Mouse (Mus musculus) T-helper 17 cell (primary cell): ENCODE results near the gene Pip5k1b.

ENCODE experiments used
- in situ Hi-C, 2 experiments: fragments of 300-600 bp; cut with MboI, MseI; formaldehyde crosslinking; loops; 1 replicate in 1 of 2; 2 replicates in 1 of 2; pipeline ENCODE4 v1.15.1; 2025; ENCODE audit warnings: high pct_unique_total_duplicates in 2 of 2

Pip5k1b gene

GRCm38 (mm10) chr19:24266046-24266830 is 289.4 kb downstream of the Pip5k1b start:
- in situ Hi-C loops: loop anchor here in 1 of 2 experiments (25.0 kb wide), 1 partner anchor 1129 kb away; the partner anchor contains the start of gene Klf9

DNA sequence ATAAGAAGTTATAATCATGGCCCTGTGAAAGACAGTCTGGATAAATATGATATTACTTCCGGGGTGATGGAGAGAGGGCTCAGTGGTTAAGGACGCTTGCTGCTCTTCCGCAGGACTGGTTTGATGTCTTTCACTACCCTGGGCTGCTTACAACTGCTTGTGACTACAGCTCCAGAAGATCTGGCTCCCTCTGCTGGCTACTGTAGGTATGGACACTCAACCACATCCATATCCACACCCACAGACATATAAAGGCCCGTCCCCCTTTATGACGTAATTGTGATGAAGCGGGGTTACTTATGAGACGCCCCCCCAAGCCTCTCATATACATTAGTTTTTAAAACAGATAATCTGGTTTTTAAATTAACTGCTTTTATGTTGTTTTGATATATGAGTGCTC is 290.7 kb downstream of the Pip5k1b start:
- in situ Hi-C loops: loop anchor here in 1 of 2 experiments (25.0 kb wide), 1 partner anchor 1128 kb away; the partner anchor contains the start of gene Klf9

DNA sequence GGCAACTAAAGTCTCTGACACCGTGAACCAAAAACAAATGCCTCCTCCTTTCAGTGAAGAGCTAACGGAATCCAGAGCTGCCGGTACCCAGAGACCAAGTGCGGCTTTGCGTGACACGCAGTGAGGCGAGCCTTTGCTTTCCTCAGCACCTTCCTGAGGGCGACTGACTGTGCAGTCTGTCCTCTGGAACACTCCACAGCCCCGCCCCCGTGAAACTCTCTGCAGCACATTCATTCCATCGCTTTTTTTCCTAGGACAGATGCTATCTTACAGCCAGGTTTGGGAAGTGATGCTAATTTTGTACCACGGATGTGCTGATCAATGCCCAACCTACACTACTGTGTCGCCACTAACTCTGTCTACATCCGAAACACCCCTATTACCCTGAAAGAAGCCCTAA is 292.9 kb downstream of the Pip5k1b start:
- in situ Hi-C loops: loop anchor here in 1 of 2 experiments (25.0 kb wide), 1 partner anchor 1125 kb away; the partner anchor contains the start of gene Klf9

DNA sequence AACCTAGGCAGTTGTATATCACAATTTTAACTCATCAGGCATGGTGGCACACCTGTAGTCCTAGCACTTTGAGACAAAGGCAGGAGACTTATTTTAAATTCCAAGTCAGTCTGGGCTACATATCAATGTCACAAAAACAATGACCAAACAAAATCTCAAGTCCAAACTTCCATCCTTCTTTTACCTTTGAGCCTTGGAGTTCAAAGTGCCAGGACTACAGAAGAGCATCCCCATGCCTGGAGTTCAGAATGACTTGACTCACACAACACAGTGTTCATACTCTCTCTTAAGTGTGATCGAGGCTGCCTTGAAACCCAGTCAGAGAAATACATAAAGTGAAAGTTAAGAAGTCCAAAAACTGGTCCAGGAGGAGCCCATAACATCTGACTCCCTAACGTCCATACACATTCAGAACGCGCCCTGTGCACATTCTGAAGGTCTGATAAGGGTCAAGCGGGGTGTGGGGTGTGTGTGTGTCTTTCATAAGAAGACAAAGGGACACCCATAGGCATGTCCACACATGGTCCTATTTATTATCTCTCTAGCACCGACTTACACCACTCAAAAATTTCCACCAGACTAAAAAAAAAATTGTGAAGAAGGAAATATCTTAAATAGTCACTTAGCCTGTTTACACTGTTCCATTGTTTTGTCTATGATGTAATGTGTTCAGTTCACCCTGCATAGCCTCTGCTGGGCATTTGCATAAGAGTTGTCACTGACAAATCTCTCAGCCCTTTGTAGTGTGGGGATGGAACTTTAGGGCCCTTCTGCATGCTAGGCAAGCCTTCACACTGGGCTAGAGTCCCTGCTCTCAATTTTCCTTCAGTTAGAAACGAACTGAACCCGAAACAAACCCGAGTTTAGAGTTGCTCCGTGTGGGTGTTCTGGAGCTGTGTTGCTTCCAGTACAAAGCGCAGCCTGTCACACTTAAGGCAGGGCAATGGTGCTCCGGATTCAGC is 296.0 kb downstream of the Pip5k1b start:
- in situ Hi-C loops: loop anchor here in 1 of 2 experiments (25.0 kb wide), 1 partner anchor 1122 kb away; the partner anchor contains the start of gene Klf9

- in situ Hi-C loops: loop anchor here in 1 of 2 experiments (25.0 kb wide), 1 partner anchor 1121 kb away; the partner anchor contains the start of gene Klf9
Measured at GRCm38 (mm10) chr19:24258368-24258767, 297.3 kb downstream of the Pip5k1b start.

DNA sequence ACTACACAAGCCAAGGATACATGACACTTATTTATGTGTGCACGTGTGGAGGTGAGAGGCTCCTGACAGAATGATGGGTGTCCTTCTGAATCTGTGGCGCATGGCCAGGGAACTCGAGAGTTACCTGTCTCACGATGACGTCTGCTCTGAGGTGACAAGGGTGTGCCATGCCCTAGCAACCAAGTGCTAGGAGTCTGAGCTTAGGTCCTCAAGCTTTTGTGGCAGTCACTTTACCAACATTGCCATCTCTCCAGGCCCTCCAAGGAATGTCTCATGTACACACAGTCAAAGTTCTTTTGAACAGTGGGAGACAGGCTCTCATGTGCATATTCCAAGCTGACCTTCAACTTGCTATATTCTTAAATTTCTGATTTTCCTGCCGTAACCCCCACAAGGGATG is 297.7 kb downstream of the Pip5k1b start:
- in situ Hi-C loops: loop anchor here in 1 of 2 experiments (25.0 kb wide), 1 partner anchor 1121 kb away; the partner anchor contains the start of gene Klf9

- in situ Hi-C loops: loop anchor here in 1 of 2 experiments (25.0 kb wide), 1 partner anchor 1116 kb away; the partner anchor contains the start of gene Klf9
Measured at GRCm38 (mm10) chr19:24253657-24254260, 301.9 kb downstream of the Pip5k1b start.

- in situ Hi-C loops: loop anchor here in 1 of 2 experiments (25.0 kb wide), 1 partner anchor 1115 kb away; the partner anchor contains the start of gene Klf9
Measured at GRCm38 (mm10) chr19:24251869-24252268, 303.8 kb downstream of the Pip5k1b start.
